Mouse (Mus musculus) kidney, adult 9 months (tissue): Measurements from ENCODE around the gene Tmem184b.

Source experiments
- DNase-seq: peaks from one replicate; pipeline ENCODE4 v3.0.0; 2022

Tmem184b gene

DNA sequence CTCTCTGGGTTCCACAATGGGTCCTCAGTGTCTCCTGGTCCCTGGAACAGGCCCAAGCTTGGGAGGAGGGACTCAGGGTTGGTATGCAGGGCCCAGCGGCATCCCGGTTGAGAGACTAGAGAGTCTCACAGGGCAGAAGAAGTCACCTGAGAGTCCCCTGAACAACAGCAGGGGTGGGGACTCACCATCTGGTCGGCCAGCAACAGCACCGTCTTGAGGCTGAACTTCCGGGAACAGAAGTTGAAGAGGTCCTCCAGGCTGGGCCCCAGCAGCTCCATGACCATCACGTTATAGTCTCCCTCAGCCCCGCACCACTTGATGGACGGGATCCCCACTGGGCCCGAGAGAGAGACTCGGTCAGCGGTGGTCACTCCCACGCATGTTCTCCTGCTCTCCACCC, 26.2 kb upstream of the Tmem184b start:
- no peak for DNase-seq

DNA sequence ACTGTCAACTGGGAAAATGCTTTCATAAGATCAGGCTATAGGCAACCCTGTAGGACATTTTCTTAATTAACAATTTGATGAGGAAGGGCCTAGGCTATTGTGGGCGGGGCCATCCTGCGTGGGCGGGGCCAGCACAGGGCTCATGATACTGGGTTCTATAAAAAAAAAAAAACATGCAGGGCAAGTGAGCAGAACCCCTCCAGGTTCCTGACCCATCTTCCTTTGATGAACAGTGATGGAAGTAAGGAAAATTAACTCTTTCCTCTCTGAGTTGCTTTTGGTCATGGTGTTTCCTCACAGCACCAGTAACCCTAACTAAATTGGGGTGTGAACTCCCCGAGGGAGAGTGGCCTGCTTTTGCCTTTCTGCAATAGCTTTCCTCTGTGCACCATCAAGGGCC, 25.2 kb upstream of the Tmem184b start:
- DNase-seq: no peak

DNA sequence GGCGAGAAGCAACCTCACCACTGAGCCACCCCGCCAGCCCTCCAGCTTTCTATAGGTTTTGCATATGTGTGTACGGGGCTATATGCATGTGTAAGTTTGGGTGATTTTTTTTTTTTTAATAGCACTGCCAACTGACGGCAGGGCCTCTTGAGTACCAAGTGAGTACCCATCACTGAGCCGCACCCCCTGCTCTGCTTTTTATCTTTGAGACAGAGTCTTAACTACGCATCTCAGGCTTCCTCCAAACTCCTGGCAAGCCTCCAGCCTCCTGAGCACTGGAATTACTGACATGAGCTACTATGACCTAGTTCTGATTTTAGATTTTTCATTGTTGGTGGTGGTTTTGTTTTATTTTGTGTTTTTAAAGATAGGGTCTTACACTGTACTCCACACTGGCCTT, 24.1 kb upstream of the Tmem184b start:
- DNase-seq: no peak

DNA sequence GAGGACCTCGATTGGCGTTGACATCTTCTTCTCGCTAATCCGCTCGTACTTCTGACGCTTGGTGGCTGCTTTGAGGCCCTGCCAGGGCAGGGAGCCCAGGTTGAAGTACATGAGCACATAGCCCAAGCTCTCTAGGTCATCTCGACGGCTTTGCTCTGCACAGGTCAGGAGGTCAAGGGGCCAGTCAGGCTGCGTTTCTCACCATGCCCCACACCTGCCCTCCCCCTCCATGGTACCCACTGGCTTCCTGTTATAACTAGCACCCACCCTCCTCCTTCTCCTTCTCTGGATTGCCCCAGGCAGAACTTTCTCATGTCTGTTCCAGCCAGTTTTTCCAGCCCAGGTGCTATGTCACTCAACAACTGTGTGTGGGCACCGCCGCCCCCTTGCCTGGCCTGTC, 22.1 kb upstream of the Tmem184b start:
- DNase-seq: peak; percentile 73

DNA sequence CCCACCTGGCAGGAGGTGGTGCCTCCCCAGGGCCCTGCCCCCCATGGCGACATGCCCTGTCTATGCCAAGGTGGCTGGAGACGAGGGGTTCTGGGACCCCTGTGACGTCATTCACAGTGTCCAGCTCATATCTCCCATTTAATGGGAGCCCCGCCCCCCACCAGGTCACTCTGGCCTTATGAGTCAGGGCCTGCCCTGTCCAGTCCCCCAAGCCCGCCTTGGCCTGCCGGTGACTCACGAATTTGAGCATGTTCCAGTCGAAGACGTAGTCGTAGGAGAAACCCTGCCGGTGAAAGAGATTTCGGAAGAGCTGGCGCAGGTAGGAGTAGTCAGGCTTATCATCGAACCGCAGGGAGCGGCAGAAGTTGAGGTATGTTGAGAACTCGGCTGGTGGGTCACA, 21.2 kb upstream of the Tmem184b start:
- DNase-seq: no peak

DNA sequence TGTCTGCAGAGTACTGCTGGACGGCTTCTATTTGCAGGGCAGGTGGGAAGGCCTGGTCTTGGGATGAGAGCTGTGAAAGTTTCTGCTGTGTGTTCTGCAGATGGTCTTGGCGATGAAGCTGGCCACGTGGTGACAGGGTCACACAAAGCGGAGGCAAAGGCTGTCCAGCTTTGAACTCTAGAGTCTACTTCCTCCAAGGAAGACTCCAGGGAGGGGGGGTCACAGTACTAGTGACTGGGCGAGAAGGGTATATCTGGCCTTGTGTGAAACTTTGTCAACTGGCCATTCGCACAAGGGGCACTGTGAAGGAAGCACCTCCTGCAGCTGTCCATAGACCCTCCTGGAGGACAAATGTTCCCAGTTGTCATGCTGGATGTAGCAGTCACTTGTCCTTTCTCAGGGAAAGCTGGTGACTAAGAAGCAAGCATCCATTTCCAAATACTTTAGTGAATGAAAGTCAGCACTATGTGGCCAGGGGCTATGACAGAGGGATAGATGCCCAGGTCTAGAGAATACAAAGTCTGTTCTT, 19.4 kb upstream of the Tmem184b start:
- DNase-seq: no peak

DNA sequence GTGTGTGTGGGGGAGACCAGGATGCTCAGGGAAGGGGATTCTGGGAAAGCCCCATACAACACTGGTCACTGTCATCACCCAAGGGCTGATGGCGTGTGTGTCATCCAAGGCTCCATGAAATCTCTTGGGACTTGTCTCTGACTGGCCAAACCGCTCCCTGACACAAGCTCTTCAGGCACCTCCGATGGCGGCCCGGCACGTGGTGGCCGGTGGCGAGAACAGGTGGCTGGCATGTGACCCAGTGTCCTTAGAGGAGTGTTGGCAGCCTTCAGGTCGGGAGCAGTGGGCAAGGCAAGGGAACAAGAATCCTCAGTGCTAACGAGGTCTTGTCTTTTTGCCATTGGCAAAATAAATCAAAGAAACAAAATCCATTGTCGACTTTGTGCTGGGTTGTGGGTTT, 15.3 kb upstream of the Tmem184b start:
- DNase-seq: no peak

DNA sequence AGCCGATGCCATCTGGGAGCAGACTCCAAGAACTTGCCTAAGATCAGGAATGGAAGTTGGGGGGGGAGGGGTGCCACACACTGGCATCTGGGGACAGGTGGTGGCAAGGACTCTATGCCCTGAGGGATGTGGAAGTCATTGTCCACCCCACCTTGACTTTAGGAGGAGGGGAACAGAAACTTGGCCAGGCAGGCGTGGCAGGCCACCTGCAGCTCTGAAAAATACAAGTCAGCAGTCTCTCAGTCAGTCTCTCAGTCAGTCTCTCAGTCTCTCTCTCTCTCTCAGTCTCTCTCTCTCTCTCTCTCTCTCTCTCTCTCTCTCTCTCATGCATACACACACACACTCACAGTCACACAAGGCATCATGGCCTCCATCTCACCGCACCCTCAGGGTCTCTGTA, 14.9 kb upstream of the Tmem184b start:
- DNase-seq: no peak

DNA sequence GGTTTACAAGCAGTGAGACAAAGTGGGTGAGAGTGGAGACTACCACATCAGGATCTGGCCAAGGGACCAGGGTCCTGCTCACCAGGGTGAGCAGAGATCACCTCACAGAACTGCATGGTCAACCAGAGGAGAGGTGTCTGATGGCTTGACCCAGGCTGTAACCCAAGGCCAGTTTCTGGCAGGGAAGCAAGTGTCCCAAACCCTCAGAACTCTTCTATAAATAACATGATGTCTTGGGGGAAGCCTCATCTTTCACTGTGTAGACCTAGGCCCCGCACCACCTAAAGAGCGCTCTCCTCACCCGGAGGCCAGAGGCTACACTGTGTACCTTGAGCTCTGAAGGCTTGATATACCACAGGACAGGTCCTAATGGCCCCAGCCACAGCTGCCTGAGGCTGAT, 14.0 kb upstream of the Tmem184b start:
- DNase-seq: no peak

DNA sequence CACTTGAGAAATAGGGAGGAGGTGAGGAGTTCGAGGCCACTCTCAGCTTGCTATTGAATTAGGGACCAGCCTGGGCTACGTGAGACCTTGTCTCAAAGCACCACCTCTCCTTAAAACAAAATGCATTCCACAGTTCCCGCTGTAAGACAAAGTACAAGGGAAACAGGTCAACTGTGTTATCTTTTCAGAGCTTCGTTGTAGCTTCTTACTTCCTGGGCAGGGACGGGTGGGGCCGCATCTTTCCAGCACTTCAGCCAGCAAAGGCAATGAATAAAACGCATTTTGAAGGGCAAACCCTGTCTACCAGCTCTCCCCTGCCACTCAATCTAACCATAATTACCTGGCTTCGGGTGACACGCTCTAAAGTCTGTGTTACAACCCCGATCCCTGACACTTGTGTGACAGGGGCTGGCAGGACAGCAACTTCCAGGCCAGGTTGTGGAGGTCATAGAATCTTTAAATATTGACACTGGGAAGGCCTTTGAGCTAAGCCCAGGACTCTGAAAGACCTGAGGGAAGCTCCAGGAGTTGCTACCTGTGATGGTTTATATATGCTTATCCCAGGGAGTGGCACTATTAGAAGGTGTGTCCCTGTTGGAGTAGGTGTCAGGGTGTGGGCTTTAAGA, 13.2 kb upstream of the Tmem184b start:
- DNase-seq: no peak

DNA sequence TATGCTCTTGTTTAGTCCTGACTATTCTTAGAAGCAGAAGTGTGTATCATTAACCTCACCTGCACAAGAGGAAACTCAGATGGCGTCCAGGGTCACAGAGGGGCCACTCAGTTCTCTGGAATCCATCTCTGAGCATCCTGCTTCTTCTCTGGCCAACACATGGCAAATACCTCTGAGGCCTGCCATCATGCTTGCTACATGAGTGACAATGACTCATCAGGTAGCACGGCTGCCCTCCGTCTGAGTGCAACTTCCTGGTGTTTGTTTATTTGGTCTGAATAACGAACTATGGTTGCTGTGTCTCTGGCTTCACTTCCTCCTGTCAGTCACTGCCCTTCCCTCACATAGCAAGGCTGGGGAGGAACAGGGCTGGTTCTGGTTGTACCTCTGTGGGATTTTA, 11.1 kb upstream of the Tmem184b start:
- no peak for DNase-seq

DNA sequence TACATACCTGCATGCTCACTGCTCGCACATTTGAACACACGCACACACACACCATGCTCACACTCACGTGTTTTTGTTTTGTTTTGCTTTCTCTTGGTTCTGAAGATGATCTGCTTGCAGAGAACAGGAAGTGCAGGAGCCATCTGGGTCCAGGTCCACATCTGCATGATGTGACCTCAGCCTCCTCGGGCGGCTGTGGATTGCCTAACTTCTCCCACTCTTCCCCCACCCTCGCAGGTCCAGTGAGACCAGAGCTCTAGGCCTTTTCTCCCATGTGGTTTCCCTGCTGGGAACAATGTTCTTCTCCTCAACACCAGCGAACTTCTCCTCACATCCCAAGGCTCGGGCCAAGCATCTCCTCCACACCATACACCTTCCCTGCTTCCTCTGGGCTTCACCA, 10.4 kb upstream of the Tmem184b start:
- DNase-seq: no peak

DNA sequence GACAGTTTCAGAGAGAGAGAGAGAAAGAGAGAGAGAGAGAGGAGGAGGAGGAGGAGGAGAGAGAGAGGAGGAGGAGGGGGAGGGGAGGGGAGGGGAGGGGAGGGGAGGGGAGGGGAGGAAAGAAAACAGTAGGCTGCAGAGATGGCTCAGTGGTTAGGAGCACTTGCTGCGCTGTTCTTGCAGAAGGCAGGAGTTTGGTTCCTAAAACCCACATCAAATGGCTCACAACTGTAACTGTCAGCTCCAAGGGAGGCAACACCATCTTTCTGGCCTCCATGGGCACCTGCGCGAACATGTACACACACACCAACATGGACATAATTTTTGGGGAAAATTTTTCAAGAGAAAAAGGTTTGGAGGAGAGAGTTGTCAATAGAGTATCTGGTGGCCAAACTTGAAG, 9.8 kb upstream of the Tmem184b start:
- DNase-seq: no peak

DNA sequence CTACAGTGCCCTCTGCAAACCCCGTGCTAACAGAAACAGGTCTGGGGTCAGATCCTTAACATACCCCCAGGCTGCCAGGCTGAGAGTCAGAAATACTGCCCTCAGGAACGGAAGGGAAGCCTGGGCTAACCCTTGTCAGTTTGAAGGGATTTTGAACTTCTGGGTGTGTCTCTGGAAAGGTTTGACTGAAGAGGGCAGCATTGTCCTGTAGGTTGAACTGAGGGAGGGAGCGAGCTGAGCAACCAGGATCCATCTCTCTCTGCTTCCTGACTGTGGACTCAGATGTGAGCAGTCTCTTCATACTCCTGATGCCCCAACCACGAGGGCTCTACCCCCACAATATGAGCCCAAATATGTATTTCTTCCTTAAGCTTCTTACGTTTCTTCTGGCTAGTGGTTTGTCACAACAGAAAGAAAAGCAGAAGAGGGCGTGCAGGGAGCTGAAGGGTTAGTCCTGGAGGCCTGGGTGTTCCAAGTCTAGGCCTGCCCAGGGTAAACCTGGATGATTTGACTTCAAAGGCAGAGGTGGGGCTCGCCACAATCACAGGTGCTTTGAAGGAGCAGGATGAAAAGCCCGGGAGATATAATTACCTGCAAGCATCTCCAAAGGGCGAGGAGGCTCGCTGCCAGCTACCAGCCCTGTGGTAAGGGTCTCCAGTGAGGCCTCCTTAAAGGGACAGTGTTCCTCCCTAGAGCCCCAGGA, 8.1 kb upstream of the Tmem184b start:
- DNase-seq: no peak

DNA sequence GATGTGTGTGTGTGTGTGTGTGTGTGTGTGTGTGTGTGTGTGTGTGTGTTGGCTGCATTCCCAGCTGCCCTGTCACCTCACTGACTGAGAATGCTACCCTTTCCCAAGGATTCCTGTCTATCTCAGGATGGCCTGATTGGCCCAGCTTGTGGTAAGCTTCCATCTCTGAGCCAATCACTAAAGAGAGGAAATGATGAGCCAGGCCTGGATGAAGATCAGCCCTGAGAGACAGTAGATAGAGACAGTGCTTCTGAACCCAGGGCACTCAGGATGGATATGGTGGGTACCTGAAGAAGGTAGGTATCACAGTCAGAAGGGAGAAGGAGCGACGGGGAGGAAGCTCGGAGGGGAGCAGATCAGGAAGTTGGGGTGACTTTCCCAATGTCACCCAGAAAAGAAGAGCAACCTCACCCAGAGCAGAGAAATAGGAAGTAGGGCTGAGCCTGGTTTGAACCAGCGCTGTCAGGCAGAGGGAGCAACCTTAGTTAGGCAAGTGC, 5.8 kb upstream of the Tmem184b start:
- DNase-seq: no peak

DNA sequence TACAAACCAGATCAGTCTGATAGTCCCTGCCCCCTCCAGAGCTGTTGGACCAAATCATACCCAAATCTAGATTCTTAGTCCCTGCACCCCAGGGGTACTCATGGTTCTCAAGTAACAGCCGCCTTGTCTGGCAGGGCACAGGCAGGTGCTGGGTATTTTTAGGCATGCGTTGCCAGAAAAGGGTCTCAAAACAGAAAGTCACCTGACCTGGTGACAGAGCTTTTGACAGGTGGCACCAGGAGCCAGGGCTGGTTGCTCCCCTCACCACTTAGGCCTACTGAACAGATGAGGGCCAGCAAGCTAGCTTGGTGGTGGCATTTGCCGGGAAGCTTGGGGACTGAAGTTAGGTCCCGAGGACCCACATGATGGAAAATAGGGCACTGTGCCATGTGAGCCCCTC, 3.2 kb upstream of the Tmem184b start:
- no peak for DNase-seq

DNA sequence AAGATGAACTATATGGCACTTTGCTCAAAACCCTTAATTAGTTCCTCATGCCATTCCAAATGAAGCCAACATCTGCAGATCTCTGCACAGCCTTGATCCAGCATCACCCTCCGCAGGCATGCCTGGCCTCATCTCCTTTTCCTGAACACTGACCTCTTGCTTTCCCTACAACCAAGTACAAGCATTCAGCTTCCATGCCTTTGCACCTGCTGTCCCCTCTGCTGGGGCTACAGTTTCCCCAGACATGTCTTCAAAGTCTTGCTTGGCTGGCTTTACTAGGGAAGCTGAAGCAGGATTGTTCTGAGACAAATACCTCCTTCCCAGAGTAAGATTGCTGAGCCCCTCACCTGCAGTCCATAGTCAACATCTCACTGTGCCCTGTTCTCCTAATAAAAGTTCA, 908 bp upstream of the Tmem184b start:
- DNase-seq: no peak

DNA sequence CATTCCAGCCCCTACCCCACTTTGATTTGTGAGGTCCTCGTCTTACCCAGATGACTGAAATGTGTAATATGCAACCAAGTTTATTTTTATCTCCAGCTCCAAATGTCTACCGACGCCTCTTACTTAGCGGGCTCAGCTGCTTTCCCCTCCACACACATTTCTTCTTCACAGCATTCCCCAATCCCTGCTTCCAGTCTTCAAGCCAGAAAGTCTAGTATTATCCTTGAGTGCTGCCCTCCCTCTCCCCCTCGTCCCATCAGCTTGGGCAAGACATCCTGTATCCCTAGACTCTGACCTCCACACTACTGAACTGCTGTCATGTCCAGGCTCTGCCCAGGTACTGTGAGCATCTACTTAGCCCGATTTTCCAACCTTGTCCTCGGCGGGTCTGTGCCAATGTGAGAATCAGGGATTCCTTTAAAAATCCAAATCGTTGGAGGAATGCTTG, 418 bp upstream of the Tmem184b start:
- DNase-seq: no peak

DNA sequence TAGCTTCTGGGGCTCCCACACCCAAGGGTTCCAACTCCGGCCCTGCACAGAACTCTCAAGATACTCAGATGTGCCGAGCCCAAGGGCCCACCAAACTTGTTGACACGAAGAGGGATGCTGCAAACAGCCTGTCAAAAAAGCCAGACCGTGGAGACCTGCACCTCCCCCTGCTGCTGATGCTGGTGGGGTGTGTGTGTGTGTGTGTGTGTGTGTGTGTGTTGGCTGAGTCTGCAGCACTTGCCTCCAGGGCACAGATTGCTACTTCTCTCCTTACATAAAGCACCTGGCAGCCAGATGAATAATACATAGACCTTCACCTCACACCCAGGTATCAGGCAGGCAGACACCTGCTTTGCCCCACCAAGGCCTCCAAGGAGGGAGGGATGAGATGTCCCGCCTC, 1.2 kb downstream of the Tmem184b start:
- DNase-seq: no peak

DNA sequence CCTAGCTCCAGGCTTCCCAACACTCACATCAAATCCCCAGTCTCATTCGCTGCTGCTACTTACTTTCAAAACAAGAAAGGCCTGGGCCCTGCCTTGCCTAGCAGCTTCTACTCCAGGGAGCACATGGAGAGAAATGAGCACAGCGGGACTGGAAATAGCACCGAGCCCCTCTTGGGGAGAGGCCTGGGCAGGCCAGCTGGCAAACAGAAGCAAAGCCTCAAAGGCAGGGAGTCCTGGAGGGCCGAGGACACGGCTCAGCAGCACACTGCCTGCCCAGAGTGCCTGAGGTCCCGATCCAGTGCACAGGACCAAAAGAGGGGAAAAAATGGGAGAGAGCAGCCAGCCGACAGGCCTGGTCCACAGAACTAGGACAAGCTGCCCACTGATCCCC, 2.4 kb downstream of the Tmem184b start:
- DNase-seq: no peak

DNA sequence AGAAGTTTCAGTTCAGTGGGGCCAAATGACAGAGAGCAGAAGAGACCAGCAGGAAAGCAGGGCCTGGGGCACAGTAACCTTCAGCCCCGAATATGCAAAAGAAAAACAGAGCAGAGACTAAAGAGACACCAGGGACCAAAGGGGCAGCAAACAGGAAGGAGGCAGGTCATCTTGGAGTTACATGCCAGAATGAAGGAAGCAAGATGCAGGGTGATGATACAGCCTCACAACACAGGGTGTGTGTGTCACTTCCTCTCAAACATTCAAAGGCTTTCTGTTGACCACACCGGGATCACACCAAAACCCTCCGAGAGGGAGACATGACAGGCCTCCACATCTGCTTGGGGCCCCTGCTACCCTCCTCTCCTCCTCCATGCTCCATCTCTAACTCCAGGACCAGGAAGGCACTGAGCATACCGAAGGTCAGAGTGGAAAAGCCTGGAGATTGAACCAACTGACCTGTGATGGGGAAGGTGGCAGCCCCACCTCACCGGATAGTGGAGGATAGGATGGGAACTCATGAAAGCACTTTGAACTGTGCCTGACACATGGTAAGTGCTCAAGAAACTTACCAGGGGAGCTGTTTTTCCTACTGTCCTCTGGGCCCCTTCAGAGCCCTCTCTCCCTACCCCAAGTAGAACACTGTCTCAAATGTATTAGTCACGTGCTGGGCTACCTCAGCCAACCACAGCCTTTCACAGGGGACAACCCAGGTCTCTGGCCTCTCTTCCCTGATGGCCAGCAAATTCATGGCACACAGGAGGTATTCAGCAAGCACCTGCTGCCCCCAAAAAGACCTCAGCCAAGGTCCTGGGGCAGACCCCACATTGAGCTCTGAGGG, 3.0 kb downstream of the Tmem184b start:
- no peak for DNase-seq

DNA sequence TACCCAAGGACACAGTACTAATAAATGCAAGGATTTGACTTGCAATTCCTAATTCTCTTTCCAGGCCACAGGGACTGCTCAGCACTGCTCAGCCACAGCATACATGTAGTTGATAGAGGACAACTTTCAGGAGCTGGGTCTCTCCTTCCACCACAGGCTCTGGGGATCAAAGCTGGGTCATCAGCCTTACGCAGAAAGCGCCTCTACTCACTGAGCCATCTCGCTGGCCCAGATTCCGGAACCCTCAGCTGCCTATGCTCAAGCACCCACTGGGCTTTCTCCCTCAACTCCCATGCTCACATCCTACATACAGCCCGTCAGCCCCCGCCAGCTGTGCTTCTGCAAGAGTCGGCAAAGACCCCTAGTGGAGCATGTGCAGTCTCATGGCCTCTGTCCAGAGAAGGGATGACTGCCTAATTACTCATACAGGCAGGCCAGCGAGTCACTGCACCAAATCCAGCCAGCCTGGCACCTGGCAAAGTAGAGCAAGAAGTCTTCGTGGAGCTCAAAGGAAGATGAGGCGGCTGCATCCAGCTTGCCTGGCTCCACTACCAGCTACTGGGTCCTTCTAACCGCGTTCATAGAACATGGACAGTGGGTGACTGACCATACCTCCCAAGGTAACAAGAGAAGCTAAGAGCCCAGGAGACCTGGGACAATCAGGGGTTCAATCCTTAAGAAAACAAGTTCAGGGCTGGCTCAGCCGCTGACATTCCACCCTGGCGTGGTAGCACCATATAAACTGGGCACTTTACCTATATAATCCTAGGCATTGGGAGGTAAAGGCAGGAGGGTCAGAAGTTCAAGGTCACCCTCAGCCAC, 3.9 kb downstream of the Tmem184b start:
- DNase-seq: no peak

DNA sequence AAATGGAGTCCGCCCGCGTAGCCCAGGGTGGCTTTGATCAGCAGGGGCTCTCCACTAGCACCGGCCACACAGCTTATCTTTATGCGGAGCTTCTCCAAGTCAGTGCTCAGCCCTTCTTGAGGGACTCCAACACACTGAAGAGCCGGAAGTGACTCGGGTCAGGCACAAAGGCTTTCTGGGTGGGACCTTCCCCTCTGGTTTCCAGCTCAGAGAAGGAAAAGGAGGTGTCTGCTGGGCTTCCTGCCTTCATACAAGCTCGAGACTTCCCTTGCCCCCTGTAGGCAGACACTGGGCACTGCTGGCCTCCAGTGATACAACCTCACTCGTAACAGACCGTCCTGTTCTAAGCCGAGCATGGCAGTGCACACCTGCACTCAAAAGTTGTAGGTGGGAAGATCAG, 6.6 kb downstream of the Tmem184b start:
- DNase-seq: peak; percentile 75
